Mouse (Mus musculus) limb, embryonic 13.5 days (tissue): Measurements from ENCODE around the gene Bola2. TPM values are rescaled to one million over a fixed set of nuclear protein-coding genes. Genes with fewer than 3 reads are reported as not detected.

Source experiments
- ATAC-seq: fragments of 200-750 bp; cut with Nextera tagmentation; 2 replicates; pipeline ENCODE4 v1.8.0; 2017; ENCODE audit warnings: low read depth, moderate number of reproducible peaks, moderate TSS enrichment; ENCODE audit not compliant: low FRiP score
- H3K27ac ChIP-seq: fragments of 300-500 bp; sonication (generic); 2 replicates; pipeline ENCODE4 v1.5.1; 2015; ENCODE audit warnings: inconsistent platforms, mild to moderate bottlenecking, moderate library complexity
- H3K27me3 ChIP-seq: fragments of 300-500 bp; sonication (generic); 2 replicates; pipeline ENCODE4 v1.6.1; 2015; ENCODE audit warnings: mild to moderate bottlenecking, inconsistent platforms
- H3K36me3 ChIP-seq: fragments of 300-500 bp; sonication (generic); 2 replicates; pipeline ENCODE4 v1.6.1; 2015; ENCODE audit warnings: inconsistent platforms, mild to moderate bottlenecking, moderate library complexity
- H3K4me1 ChIP-seq: fragments of 300-500 bp; sonication (generic); 2 replicates; pipeline ENCODE4 v1.6.1; 2015; ENCODE audit warnings: inconsistent platforms
- H3K4me2 ChIP-seq: fragments of 300-500 bp; sonication (generic); replicated peaks from 2 replicates; pipeline ENCODE4 v1.6.1; 2015; ENCODE audit warnings: inconsistent platforms, mild to moderate bottlenecking, moderate library complexity
- H3K4me3 ChIP-seq: fragments of 300-500 bp; sonication (generic); 2 replicates; pipeline ENCODE4 v1.5.1; 2015; ENCODE audit warnings: moderate library complexity, mild to moderate bottlenecking, inconsistent platforms
- H3K9ac ChIP-seq: fragments of 300-500 bp; sonication (generic); 2 replicates; pipeline ENCODE4 v1.6.1; 2015; ENCODE audit warnings: mild to moderate bottlenecking, inconsistent platforms
- H3K9me3 ChIP-seq: fragments of 300-500 bp; sonication (generic); 2 replicates; pipeline ENCODE4 v1.6.1; 2016; ENCODE audit warnings: inconsistent platforms
- WGBS: fragments of 180-500 bp; shearing (Covaris S2); methylation state at CpG from one replicate; pipeline ENCODE4 v1.1.7; 2015; 5-methylcytosine and 5-hydroxymethylcytosine counted together
- polyA plus RNA-seq: library from polyadenylated mRNA; unstranded; fragments of >200 nt; fragmentation: Nextera tagmentation; extraction: Ambion mirVana; gene quantifications from 2 replicates; pipeline ENCODE4 v1.2.1, GENCODE M21; 2015

Gene Bola2
- polyA plus RNA-seq, 1 experiment from 2014 or later, result 134 TPM

DNA sequence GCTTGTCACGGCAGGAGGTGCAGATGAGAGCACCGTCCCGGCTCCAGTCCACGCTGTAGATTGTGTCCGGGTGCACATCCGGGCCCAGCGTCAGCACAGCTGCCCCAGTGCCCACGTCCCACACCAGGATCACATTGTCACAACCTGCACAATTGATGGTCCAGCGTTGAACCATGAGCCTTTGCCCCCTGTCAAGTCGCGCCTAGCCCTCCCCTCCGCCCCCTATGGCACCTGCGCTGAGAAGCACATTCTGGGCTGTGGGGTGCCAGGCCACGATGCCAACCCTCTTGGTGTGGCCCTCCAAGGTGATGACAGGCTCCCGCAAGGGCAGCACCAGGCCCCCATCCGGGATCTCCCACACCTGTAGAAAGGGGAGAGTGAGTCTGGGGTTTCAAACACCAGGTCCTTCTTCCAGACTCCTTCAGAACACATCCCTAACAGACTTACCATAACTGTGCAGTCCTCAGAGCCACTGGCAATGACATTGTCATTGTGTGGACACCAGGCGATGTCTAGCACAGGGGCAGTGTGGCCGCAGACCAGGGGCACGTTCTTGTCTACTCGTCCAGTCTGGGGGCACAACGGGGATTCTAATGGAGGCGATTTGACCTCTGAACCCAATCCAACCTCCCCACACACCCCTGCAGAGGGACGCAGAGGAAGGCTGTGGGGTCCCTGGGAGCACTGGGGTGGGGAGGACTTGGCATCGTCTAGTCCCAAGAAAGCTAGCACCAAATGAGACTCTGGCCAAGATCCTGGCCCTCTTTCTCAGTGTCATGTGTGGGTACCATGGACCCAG, 6.6 kb downstream of the Bola2 start:
- Histone ChIP-seq H3K27ac (no peak overlapping the region), H3K4me2 (peak overlapping the region; percentile 27; the same call in 1 of the 2 replicates), H3K9ac (no peak overlapping the region), H3K4me1 (peaks cover 30% of the 10 kb centered on the region), H3K27me3 (peaks cover 37% of the 10 kb centered on the region), H3K4me3 (peak overlapping the region; percentile 2; the same call in 1 of the 2 replicates), H3K36me3 (peaks cover 3% of the 10 kb centered on the region; the same call in 1 of the 2 replicates), H3K9me3 (no peaks in the 10 kb centered on the region)
- WGBS, result 56% methylated on average over 24 of the region's 24 CpGs
- no peak for ATAC-seq

DNA sequence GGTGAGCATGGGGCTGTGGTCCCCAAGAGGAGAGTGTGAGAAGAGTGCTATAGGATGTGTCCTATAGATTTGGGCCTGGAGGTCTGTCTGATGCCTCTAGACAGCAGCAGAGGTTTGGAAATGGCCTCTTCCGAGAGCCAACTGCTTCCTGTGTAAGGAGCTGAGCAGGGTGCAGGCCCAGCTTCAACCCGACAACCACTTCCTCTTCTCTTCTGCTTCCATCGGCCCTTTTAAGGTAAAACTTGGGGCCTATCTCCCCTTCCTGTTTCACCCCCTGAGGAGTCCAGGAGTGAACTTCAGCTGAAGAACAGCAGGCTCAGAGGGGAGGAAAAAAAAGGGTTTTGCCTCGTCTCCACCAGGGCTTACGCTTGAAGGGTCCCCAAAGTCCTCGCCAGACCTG, 7.2 kb downstream of the Bola2 start:
- Histone ChIP-seq H3K9me3 (no peaks in the 10 kb centered on the region), H3K36me3 (peaks cover 3% of the 10 kb centered on the region; the same call in 1 of the 2 replicates), H3K27me3 (peaks cover 37% of the 10 kb centered on the region), H3K4me1 (peaks cover 24% of the 10 kb centered on the region), H3K9ac (no peak overlapping the region), H3K27ac (no peak overlapping the region), H3K4me2 (0 out of 2 replicates have a peak overlapping the region, but pooled peaks have one; percentile 4), H3K4me3 (no peak overlapping the region)
- WGBS, result 87% methylated on average over 6 of the region's 6 CpGs
- ATAC-seq, result no peak

DNA sequence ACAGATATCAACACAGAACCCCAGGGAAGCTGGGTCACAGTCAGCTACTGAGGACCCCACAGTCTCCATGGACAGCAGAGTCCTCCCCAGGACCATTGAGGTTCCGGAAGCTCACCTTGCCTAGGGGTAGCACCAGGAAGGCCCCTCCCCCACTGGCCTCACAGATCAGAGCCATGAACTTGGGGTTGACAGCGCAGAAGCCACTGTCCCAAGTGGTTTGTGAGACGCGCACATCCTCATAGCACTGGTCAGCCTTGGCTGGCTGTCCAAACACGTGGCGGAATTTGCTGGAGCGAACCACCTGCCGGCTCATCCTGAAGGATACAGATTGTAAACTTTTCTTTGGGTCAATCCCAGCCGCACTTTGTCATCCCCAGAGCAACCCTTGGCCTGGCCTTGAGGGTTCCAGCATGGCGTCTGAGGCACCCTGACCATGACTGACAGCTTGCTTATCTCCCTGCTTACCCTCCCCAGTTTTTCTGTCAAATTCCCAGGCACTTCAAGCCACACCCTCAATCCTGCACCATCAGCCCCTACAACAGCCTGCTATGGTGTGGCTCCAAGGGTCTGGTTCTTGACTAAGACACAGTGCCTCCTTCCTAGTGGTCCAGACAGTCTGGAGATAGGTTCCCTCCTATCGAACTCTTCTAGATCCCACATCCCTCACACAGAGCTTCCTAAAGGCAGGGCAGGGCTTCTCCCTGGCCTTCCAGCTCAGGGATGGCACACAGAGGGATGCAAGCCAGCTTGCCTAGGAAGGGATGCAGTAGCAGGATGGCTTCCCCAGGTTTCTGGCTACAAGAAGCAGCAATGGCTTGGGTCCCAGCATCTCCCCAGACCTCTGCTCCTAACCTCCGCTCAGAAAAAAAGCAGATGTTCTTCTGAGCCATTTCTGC, 7.9 kb downstream of the Bola2 start:
- WGBS, result 79% methylated on average over 12 of the region's 12 CpGs
- H3K27me3 ChIP-seq, result peaks cover 37% of the 10 kb centered on the region
- H3K9ac ChIP-seq, result peak overlapping the region; percentile 73

DNA sequence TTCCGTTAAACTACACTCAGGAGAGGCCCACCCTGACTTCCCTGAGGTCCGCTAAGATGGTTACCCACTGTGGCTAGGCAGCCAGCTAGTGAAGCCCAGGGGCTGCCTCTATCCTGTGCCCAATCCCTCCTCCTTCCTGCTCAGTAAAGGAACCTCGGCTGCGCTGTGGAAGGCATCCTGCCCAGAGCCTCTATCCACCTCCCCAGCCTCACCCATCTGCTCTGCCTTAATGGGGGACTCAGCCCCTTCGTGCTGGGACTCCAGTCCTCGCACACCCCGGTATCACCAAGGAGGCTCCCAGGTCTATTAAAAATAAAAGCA, 8.5 kb downstream of the Bola2 start:
- no peak for ATAC-seq
- Histone ChIP-seq H3K27ac (no peak overlapping the region), H3K4me3 (peak overlapping the region; percentile 58), H3K9ac (peak overlapping the region; percentile 73), H3K9me3 (no peaks in the 10 kb centered on the region), H3K27me3 (peaks cover 37% of the 10 kb centered on the region), H3K4me1 (peaks cover 24% of the 10 kb centered on the region), H3K4me2 (peak overlapping the region; percentile 99), H3K36me3 (no peaks in the 10 kb centered on the region)
- WGBS, result 12% methylated on average over 7 of the region's 7 CpGs

More for the DNA sequence above, 7.9 kb downstream of the Bola2 start:
- H3K27ac ChIP-seq, result no peak overlapping the region
- H3K4me2 ChIP-seq, result peak overlapping the region; percentile 99
- H3K36me3 ChIP-seq, result no peaks in the 10 kb centered on the region
- no peak for ATAC-seq
- H3K4me1 ChIP-seq, result peaks cover 24% of the 10 kb centered on the region
- H3K4me3 ChIP-seq, result peak overlapping the region; percentile 58; the same call in 1 of the 2 replicates
- H3K9me3 ChIP-seq, result no peaks in the 10 kb centered on the region

DNA sequence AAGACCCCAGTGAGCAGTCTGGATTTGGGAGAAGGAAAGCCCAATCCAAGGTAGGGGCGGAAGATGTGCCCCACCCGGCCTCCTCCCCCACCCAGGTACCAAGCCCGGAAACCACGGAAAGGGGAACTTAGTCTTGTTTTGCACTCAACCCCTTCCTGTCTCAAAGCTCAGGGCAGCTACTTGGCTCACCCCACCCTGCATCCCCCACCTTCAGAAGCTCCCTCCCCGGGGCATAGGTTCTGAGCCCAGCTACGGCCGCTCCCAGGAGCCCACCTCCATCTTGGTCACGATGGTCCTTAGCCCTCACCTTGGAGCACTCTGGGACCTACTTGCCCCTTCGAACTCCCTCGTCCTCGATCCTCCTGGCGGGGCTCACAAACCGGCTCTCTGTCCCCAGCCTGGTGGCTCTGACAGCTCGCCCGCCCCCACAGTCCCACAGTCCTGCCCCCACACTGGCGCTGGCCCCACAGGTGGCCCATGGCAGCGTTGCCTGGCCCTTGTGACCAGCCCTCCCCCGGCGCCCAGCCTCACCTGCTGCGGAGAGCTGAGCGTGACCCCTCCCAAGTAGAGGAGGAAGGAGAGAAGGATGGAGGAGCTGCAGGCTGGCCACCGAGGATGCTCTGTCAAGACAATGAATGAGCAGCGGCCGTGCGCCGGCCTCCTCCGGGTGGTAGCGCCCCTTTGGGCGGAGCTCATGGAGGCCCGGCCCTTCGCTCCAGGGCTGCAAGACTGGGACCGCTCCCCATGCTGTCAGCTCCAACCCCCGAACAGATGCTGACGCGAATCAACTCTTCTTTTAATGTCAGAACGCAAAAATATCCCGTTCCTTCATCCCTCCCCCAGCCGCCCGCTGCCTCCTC, 9.2 kb downstream of the Bola2 start:
- 3% methylated on average over 39 of the region's 39 CpGs for WGBS

DNA sequence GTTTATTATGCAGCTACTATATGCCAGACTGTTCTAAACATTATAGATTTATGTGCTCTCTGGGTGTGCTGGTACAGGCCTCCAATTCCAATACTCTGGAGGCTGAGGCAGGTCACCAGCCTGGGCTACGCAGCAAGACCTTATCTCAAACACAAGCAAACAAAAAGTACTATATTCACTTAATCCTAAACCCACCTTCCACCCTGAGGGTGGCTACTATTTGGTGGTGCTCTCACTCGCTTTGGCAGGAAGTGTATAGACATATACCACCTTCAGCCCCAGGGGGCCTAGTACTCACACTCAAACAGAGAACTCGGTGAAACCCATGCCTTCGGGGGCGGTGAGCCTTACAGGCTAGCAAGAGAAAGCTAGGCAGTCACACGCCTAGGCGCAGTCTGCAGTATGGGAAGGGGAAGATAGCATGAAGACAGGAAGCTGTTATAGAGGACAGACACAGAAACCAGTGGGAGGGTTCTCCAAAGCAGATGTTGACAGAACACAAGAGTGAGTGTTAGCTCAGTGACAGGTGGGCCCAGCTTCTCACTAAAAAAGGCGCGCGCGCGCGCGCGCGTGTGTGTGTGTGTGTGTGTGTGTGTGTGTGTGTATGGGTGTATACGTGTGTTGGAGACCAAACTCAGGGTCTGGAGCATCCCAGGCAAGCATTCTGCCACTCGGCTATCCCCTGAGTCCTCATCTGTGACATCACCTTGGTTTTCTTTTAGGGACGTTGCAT, 12.4 kb downstream of the Bola2 start, which contains the start of gene Coro1a:
Coro1a (minus strand) TSS at position 346 of the 733 bp plus-strand sequence.
- Histone ChIP-seq H3K4me1 (peaks cover 18% of the 10 kb centered on the region), H3K27me3 (peaks cover 32% of the 10 kb centered on the region), H3K4me3 (no peak within 1 kb of the TSS), H3K9ac (no peak within 1 kb of the TSS), H3K9me3 (no peaks in the 10 kb centered on the region), H3K27ac (no peak within 1 kb of the TSS), H3K4me2 (no peak within 1 kb of the TSS), H3K36me3 (no peaks in the 10 kb centered on the region)
- no peak for ATAC-seq
- 84% methylated on average over 19 of the region's 19 CpGs for WGBS

More for the DNA sequence above, 9.2 kb downstream of the Bola2 start:
- Histone ChIP-seq H3K9ac (peak overlapping the region; percentile 73), H3K4me1 (peaks cover 24% of the 10 kb centered on the region), H3K27me3 (peaks cover 37% of the 10 kb centered on the region), H3K9me3 (no peaks in the 10 kb centered on the region), H3K4me2 (peak overlapping the region; percentile 99), H3K27ac (no peak overlapping the region), H3K36me3 (no peaks in the 10 kb centered on the region), H3K4me3 (peak overlapping the region; percentile 58)
- peak; percentile 77 for ATAC-seq

DNA sequence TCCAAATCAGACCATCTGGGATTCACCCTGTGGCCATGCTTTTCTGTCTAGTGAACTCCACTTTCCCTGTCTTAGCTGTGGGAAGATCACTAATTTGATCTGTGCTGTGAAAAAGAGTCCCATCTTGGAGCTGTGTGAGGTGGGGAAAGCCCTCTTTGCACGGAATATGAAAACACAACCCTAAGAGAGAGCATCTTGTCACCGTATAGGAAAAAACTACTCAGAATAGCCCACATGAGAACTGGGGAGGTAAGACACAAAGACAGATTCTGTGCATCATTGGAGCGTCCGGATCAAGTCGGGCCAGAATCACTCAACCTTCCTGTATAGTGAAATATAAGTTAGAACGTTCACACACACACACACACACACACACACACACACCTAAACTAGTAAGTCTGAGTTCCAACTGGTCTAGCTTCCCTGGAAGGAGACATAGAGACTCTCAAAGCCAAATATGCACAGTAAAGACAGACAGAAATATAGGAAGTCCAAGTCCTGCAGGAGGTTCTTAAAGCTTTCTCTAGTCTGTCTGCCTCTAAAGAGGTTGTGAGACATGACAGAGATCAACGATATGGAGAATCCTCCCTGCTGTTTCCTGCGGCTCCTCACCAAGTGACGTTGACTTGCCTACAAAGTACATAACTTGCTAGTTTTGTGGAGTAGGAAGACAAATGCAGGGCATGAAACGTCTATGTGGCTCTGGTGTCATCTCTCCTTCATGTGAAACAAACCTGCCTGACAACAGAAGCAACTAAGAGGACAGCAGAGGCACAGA, 13.2 kb downstream of the Bola2 start:
- ATAC-seq, result no peak
- Histone ChIP-seq H3K9ac (no peak overlapping the region), H3K27me3 (peaks cover 24% of the 10 kb centered on the region), H3K36me3 (no peaks in the 10 kb centered on the region), H3K4me2 (no peak overlapping the region), H3K9me3 (no peaks in the 10 kb centered on the region), H3K27ac (no peak overlapping the region), H3K4me1 (peaks cover 17% of the 10 kb centered on the region), H3K4me3 (no peak overlapping the region)
- WGBS, result 82% methylated on average over 10 of the region's 10 CpGs

DNA sequence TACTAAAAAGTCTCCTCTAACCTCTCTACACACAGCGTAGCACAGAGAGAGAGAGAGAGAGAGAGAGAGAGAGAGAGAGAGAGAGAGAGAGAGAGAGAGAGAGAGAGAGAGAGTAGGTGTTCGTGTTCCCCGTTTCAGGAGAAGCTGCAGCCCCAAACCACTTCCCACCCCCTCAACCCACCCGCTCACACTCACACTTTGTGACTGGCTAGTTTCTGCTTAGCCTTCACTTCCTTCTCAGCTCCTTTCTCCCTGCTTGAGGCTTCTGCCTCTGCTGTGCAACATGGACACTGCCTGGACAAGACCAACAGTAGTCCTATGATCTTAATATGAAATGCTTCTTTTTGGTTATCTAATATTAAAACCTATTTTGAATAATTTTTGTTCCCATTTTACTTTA, 15.1 kb downstream of the Bola2 start:
- no peak for ATAC-seq
- Histone ChIP-seq H3K9me3 (no peaks in the 10 kb centered on the region), H3K4me3 (no peak overlapping the region), H3K4me2 (no peak overlapping the region), H3K27ac (no peak overlapping the region), H3K36me3 (no peaks in the 10 kb centered on the region), H3K27me3 (peaks cover 10% of the 10 kb centered on the region), H3K4me1 (peaks cover under 1% of the 10 kb centered on the region), H3K9ac (no peak overlapping the region)
- WGBS, result 60% methylated on average over 4 of the region's 4 CpGs

DNA sequence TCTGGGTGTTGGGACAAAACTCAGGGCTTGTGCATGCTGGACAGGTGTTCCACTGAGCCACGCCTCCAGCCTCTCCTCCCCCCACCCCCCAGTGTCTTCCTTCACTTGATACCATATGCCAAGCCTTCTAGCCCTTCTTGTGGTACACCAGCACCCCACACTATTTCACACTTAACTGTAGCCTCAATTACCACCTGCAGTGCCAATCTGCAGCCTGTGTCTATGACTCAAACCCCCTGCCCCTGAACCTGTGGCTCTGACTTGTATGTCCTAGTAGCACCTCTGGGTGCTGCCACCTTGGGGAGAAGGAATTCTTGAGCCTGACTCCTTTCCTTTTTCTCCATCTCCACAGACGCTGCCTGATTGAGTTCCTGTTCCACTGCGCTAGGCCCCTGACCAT, 16.7 kb downstream of the Bola2 start:
- no peaks in the 10 kb centered on the region for H3K36me3 ChIP-seq
- H3K9ac ChIP-seq, result no peak overlapping the region
- H3K4me1 ChIP-seq, result no peaks in the 10 kb centered on the region
- ATAC-seq, result no peak
- no peak overlapping the region for H3K27ac ChIP-seq
- no peak overlapping the region for H3K4me3 ChIP-seq
- no peaks in the 10 kb centered on the region for H3K27me3 ChIP-seq
- WGBS, result 75% methylated on average over 3 of the region's 3 CpGs
- no peak overlapping the region for H3K4me2 ChIP-seq
- H3K9me3 ChIP-seq, result no peaks in the 10 kb centered on the region

DNA sequence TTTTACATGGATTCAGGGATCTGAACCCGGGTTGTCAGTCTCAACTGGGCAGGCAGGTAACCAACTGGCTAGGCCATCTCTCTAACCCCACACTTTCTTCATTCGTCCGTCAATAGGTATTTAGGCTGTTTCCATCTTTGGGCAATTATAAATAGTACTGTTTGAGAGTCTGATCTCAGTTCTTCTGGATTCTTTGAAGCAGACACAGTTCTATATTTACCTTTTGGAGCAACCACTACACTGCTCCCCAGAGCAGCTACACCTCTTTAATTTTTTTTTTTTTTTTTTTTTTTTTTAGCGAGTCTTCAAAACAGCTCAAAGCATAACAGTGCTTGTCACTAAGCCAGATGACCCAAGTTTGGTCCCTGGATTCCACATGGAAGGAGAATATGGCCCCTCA, 20.5 kb downstream of the Bola2 start:
- Histone ChIP-seq H3K9ac (no peak overlapping the region), H3K4me1 (no peaks in the 10 kb centered on the region), H3K4me2 (no peak overlapping the region), H3K4me3 (no peak overlapping the region), H3K27me3 (no peaks in the 10 kb centered on the region), H3K36me3 (no peaks in the 10 kb centered on the region), H3K27ac (no peak overlapping the region), H3K9me3 (no peaks in the 10 kb centered on the region)
- ATAC-seq, result no peak
- WGBS, result 77% methylated on average over 4 of the region's 4 CpGs
